Mouse (Mus musculus) hindbrain, embryonic 11.5 days (tissue): ENCODE measurements at regions not wholly inside any gene's neighbourhood (a gene's known extent, or its start where the extent isn't known, plus 50 kb on each side); places are given as distances from the start of the nearest gene placed in this dataset.

Source experiments
- ATAC-seq: fragments of 200-750 bp; cut with Nextera tagmentation; 2 replicates; pipeline ENCODE4 v1.8.0; 2017; ENCODE audit warnings: mild to moderate bottlenecking, moderate TSS enrichment, moderate library complexity; ENCODE audit not compliant: low FRiP score
- DNase-seq: peaks from one replicate; pipeline ENCODE4 v3.0.0-alpha.2; 2015; ENCODE audit warnings: low spot score
- H3K27ac ChIP-seq: fragments of 300-500 bp; sonication (generic); 2 replicates; pipeline ENCODE4 v1.5.1; 2014; ENCODE audit warnings: mild to moderate bottlenecking, low read depth, low read length
- H3K27me3 ChIP-seq: fragments of 300-500 bp; sonication (generic); 2 replicates; pipeline ENCODE4 v1.6.1; 2014; ENCODE audit warnings: mild to moderate bottlenecking, low read length, moderate library complexity, mixed read lengths; ENCODE audit not compliant: control insufficient read depth, insufficient read depth
- H3K36me3 ChIP-seq: fragments of 300-500 bp; sonication (generic); 2 replicates; pipeline ENCODE4 v1.6.1; 2014; ENCODE audit warnings: mild to moderate bottlenecking, low read length, moderate library complexity, mixed read lengths; ENCODE audit not compliant: control insufficient read depth, insufficient read depth
- H3K4me1 ChIP-seq: fragments of 300-500 bp; sonication (generic); replicated peaks from 2 replicates; pipeline ENCODE4 v1.6.1; 2014; ENCODE audit warnings: low read length, mixed read lengths; ENCODE audit not compliant: control insufficient read depth, insufficient read depth
- H3K4me2 ChIP-seq: fragments of 300-500 bp; sonication (generic); replicated peaks from 2 replicates; pipeline ENCODE4 v1.6.1; 2014; ENCODE audit warnings: mild to moderate bottlenecking, low read depth, low read length
- H3K4me3 ChIP-seq: fragments of 300-500 bp; sonication (generic); 2 replicates; pipeline ENCODE4 v1.5.1; 2014; ENCODE audit warnings: low read depth, low read length
- H3K9ac ChIP-seq: fragments of 300-500 bp; sonication (generic); 2 replicates; pipeline ENCODE4 v1.6.1; 2014; ENCODE audit warnings: low read depth, low read length
- H3K9me3 ChIP-seq: fragments of 300-500 bp; sonication (generic); 2 replicates; pipeline ENCODE4 v1.6.1; 2016; ENCODE audit warnings: low read length; ENCODE audit not compliant: control insufficient read depth
- WGBS: fragments of 180-500 bp; shearing (Covaris S2); extraction: QIAGEN DNeasy Blood & Tissue Kit; methylation state at CpG from one replicate; pipeline ENCODE4 v1.1.7; 2014; 5-methylcytosine and 5-hydroxymethylcytosine counted together

GRCm38 (mm10) chr6:100117084-100117483, 170.2 kb downstream of the Rybp start:
- H3K27ac ChIP-seq, result no peak overlapping the region
- H3K4me3 ChIP-seq, result no peak overlapping the region
- no peaks in the 10 kb centered on the region; the same call in 1 of the 2 replicates for H3K27me3 ChIP-seq
- no peaks in the 10 kb centered on the region for H3K36me3 ChIP-seq
- H3K9me3 ChIP-seq, result no peaks in the 10 kb centered on the region
- no peak overlapping the region for H3K9ac ChIP-seq
- no peak overlapping the region for H3K4me2 ChIP-seq
- DNase-seq (no peak), ATAC-seq (no peak)
- H3K4me1 ChIP-seq, result no peaks in the 10 kb centered on the region; the same call in 1 of the 2 replicates
- WGBS, result 88% methylated on average over 3 of the region's 3 CpGs

- no peaks in the 10 kb centered on the region for H3K27me3 ChIP-seq
- H3K36me3 ChIP-seq, result no peaks in the 10 kb centered on the region
- H3K9me3 ChIP-seq, result no peaks in the 10 kb centered on the region
- H3K4me2 ChIP-seq, result no peak overlapping the region
- ATAC-seq (no peak), DNase-seq (no peak)
- no peak overlapping the region for H3K9ac ChIP-seq
- no peak overlapping the region for H3K27ac ChIP-seq
- H3K4me1 ChIP-seq, result no peaks in the 10 kb centered on the region
- H3K4me3 ChIP-seq, result no peak overlapping the region
- 79% methylated on average over 4 of the region's 4 CpGs for WGBS
These were observed 173.7 kb downstream of the Rybp start for GRCm38 (mm10) chr6:100113393-100114137.

DNA sequence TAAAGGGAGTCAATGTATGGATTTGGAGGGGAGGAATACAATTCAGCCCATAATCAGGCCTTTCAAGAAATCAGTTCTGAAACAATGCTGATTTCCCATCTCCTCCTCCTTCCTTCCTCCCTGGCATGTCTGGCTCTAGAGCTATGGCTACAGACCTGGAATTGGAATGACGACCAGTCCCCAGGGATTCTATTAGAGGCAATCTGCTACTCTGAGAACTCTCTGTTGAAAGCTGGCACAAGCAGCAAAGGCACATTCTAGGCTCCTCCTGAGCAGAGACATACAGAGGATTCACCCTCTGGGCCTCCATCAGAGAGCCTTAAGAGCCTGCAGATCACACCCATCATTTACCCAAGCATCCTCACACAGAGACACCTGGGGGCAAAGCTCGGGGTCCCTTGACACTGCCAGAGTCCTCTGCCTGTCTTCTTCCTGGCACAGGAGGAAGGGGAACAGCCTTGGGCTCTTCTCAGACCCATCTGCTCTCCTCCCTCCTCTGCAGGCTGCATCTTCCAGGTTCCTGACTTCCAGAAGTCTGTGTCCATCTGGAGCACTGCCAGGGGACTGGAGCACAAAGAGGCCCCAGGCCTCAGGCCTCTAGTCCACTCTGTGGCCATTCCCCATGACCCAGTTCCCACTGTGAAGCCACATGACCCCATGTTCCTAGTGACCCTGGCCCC, 176.2 kb downstream of the Rybp start:
- H3K27me3 ChIP-seq, result no peaks in the 10 kb centered on the region
- H3K4me3 ChIP-seq, result no peak overlapping the region
- H3K9me3 ChIP-seq, result no peaks in the 10 kb centered on the region
- WGBS, result 68% methylated on average over 2 of the region's 2 CpGs
- no peaks in the 10 kb centered on the region for H3K36me3 ChIP-seq
- H3K4me2 ChIP-seq, result no peak overlapping the region
- H3K4me1 ChIP-seq, result no peaks in the 10 kb centered on the region
- no peak for DNase-seq
- no peak for ATAC-seq
- no peak overlapping the region for H3K27ac ChIP-seq
- H3K9ac ChIP-seq, result no peak overlapping the region

DNA sequence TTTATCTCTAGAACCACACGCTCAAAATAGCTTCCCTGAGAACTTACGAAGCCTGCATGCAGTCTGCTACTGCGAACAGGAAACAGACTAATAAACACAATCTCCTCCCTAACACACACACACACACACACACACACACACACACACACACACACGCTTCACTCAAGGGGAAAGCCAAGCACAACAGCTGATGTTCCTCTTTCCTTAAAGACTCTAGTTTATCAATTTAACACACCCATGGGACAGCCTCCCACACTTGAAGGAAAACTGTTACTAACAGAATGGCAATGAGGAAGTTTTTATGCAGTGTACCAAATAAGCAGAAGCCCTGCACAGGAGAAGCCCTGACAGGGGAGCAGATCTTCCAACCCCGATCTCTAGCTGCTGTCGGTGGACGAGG, 177.3 kb downstream of the Rybp start:
- 82% methylated on average over 7 of the region's 7 CpGs for WGBS
- no peak for DNase-seq

GRCm38 (mm10) chr6:100109351-100109750, 177.9 kb downstream of the Rybp start:
- no peak for ATAC-seq
- 66% methylated on average over 3 of the region's 3 CpGs for WGBS
- H3K27ac ChIP-seq, result no peak overlapping the region
- H3K4me1 ChIP-seq, result no peaks in the 10 kb centered on the region
- H3K9me3 ChIP-seq, result no peaks in the 10 kb centered on the region
- no peak overlapping the region for H3K4me2 ChIP-seq
- DNase-seq, result no peak
- no peak overlapping the region for H3K9ac ChIP-seq
- H3K4me3 ChIP-seq, result no peak overlapping the region
- no peaks in the 10 kb centered on the region for H3K27me3 ChIP-seq
- H3K36me3 ChIP-seq, result no peaks in the 10 kb centered on the region

More for the DNA sequence above, 177.3 kb downstream of the Rybp start:
- no peaks in the 10 kb centered on the region for H3K36me3 ChIP-seq
- ATAC-seq, result no peak
- no peak overlapping the region for H3K9ac ChIP-seq
- H3K9me3 ChIP-seq, result no peaks in the 10 kb centered on the region
- H3K4me2 ChIP-seq, result no peak overlapping the region
- H3K4me3 ChIP-seq, result no peak overlapping the region
- no peak overlapping the region for H3K27ac ChIP-seq
- H3K4me1 ChIP-seq, result no peaks in the 10 kb centered on the region
- no peaks in the 10 kb centered on the region for H3K27me3 ChIP-seq

- Histone ChIP-seq H3K4me3 (no peak overlapping the region), H3K9ac (no peak overlapping the region), H3K27ac (no peak overlapping the region), H3K4me1 (no peaks in the 10 kb centered on the region), H3K4me2 (no peak overlapping the region), H3K36me3 (no peaks in the 10 kb centered on the region), H3K9me3 (no peaks in the 10 kb centered on the region), H3K27me3 (no peaks in the 10 kb centered on the region)
- ATAC-seq, result no peak
- DNase-seq, result no peak
- WGBS, result 83% methylated on average over 3 of the region's 3 CpGs
These were observed 179.8 kb downstream of the Rybp start for GRCm38 (mm10) chr6:100107508-100107907.

DNA sequence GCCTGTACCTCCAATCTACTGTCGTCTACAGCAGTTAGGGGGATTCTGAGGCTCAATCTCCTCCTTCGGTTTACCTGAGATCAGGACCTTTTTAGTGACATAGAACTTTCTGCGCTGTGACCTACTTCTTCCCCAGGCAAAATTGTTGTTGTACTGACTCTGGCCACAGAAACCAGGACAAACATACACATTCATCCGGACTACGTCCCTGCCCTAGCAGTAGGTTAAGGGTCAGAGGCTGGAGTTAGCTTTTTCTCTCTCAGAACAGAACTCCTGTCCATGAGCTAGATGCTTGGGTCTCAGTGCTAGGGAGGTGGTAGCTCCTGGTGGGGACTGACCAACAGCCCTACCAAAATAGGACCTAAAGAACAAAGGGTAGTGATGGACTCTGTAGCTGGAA, 180.2 kb downstream of the Rybp start:
- no peaks in the 10 kb centered on the region for H3K27me3 ChIP-seq
- WGBS, result 88% methylated on average over 5 of the region's 5 CpGs
- no peaks in the 10 kb centered on the region for H3K4me1 ChIP-seq
- no peak overlapping the region for H3K9ac ChIP-seq
- no peak overlapping the region for H3K4me3 ChIP-seq
- ATAC-seq (no peak), DNase-seq (no peak)
- no peak overlapping the region for H3K27ac ChIP-seq
- H3K4me2 ChIP-seq, result no peak overlapping the region
- H3K36me3 ChIP-seq, result no peaks in the 10 kb centered on the region
- no peaks in the 10 kb centered on the region for H3K9me3 ChIP-seq

DNA sequence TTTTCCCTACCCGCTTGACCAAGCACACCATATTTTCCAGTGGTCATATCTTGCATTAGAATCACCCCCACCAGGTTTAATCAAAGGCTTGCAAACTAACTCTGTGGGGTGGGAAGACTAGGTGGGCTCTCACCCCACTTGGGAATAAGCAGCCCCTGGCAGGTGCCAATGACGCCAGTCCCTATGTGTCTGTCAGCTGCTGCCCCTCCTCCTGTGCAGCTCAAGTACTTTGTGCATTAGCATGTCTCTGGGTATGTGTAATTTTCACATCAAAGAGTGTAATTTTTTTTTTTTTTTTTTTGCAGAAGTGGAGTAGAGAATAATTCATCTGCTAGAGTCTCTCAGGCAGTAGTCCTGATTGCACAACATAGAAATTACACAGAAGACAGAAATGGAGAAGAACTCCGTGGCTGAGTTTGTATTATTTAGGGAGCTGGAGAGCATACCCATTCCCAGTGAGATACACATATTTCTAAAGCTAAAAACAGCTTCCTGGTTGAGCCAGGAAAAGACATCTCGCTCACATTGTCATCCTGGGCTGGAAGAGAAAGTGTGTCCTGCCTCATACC, 186.6 kb downstream of the Rybp start:
- DNase-seq (no peak), ATAC-seq (no peak)
- no peak overlapping the region for H3K27ac ChIP-seq
- no peak overlapping the region for H3K9ac ChIP-seq
- H3K9me3 ChIP-seq, result no peaks in the 10 kb centered on the region
- H3K4me3 ChIP-seq, result no peak overlapping the region
- no peaks in the 10 kb centered on the region for H3K36me3 ChIP-seq
- H3K4me1 ChIP-seq, result no peaks in the 10 kb centered on the region
- WGBS, result 89% methylated on average over 4 of the region's 4 CpGs
- no peaks in the 10 kb centered on the region for H3K27me3 ChIP-seq
- no peak overlapping the region for H3K4me2 ChIP-seq
